Mouse (Mus musculus) heart, adult 2 months (tissue): ENCODE results near the gene Gm47955.

ENCODE experiments used
- CTCF ChIP-seq: fragments of 200-600 bp; IDR thresholded peaks from 2 replicates; pipeline ENCODE4 v1.8.1; 2022; ENCODE audit warnings: antibody characterized with exemption, mild to moderate bottlenecking, moderate library complexity
- POLR2A ChIP-seq: fragments of 200-500 bp; IDR thresholded peaks from 2 replicates; pipeline ENCODE4 v1.6.1; 2011; ENCODE audit warnings: mild to moderate bottlenecking, low read depth, low read length, control low read depth; ENCODE audit not compliant: insufficient read depth

DNA sequence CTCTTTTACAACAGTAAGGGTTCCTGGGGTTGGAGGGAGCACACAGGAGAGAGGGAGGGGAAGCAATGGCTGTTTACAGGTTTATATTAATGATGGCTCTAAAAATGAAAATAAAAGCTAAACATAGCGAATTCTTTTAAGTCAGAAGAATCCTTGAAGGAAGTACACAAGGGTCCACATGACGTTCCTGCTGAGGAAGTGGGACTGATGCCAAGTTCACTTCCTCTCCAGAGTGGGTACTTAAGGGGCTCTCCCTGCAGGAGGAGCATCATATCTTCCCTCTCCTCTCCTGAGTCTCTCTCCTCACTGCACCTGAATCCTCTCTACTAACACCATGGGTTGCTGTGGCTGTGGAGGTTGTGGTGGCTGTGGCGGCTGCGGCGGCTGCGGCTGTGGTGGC, 35.4 kb upstream of the Gm47955 start, which contains the start of gene A030014E15Rik:
- no peak for TF ChIP-seq POLR2A
- no peak for TF ChIP-seq CTCF
